Mouse (Mus musculus) B cell, adult 2 months (primary cell): ENCODE data around the gene Ctsh.
A peak's percentile ranks its signal among the peaks of the same experiment; 100 is the strongest.
"Not testable (repeated sequence)": the region's sequence is repeated elsewhere in the genome, so short reads cannot be mapped to it uniquely, and the experiment has no call there.

Experiments
- DNase-seq, 2 experiments: peaks; one replicate each; pipeline ENCODE4 v3.0.0; 2022

Gene Ctsh

GRCm38 (mm10) chr9:90053852-90054251 lies at the start of gene Ctsh:
Ctsh (plus strand) TSS chr9:90054152.
- DNase-seq = no peak

- DNase-seq = no peak
Observed at GRCm38 (mm10) chr9:90006432-90006831, 47.5 kb upstream of the Ctsh start.

- DNase-seq = no peak
Observed at GRCm38 (mm10) chr9:90007094-90007493, 46.9 kb upstream of the Ctsh start.

GRCm38 (mm10) chr9:90008138-90008537 lies 45.8 kb upstream of the Ctsh start:
- DNase-seq = no peak

DNA sequence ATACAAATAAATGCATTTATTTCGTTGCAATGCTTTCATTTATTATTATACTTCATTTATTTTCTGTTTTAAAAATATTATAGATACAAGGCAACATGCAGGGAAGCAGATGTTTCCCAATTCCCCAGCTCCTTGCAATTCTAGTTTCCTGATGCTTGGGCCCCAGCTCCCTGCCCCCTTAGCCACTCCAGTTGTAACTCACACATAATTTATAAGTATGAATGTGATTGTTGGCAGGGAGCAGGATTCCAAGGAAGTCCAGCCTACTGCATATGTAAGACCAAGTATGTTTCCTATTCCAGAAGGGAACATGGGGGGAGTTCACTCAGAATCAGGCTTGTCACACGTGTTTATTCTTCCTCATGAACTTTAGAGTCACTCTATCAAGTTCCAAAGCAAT lies 42.1 kb upstream of the Ctsh start:
- DNase-seq = no peak

DNA sequence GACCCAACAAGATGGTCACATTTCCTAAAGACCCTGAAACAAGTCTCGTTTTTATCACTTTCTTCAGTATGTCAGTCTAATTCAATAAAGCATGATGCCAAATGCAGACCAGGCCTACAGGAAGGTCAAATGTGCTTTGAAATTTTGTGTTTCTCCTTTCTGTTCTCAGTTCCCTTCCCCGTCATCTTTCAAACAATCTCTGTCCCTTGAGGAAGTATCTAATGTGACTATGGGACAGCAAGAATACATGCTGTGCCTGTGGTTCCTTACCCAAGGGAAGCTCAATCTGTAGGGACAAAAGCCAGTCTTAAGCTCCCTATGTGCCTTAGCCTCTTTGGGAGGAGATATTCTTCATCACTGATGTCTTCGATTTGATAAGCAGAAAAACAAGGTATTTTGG lies 39.3 kb upstream of the Ctsh start:
- DNase-seq = no peak

DNA sequence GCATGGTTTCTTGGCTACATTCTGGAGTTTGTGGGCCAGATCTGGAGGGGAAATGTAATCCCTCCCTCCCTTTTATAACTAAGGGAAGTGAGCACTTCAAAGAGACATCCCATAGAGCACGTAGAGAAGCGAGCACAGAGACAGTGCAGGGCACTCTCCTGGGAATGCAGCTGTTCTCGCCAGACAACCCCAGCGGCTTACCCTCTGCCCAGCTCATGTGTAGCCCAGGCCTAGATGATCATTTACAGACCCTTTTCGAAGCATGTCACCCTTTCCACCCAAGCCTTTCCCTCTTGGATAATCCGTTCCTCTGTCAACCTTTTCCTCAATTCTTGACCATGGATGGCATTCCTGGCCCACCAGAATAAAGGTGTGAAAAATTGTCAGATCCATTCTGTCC lies 37.7 kb upstream of the Ctsh start:
- no peak for DNase-seq

DNA sequence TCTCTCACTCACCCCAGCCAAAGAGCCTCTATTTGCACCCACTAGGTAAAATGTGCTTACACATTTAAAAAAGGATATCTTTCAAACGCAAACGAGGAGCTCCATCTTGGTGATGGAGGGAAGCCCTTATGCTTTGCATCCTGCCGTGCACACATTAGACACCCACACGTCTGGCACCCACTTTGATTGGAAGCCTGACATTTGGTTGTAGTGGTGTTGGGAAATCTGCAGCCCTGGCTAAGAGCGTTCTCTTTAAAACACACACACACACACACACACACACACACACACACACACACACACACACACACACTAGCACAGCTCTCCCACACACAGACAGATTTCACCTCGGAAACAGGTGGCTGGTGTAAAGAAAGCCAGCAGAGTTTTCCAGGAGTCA lies 33.1 kb upstream of the Ctsh start:
- no peak for DNase-seq

- peak; percentile 48 to 61 for DNase-seq
Observed at GRCm38 (mm10) chr9:90021442-90021841, 32.5 kb upstream of the Ctsh start.

GRCm38 (mm10) chr9:90027709-90028108 lies 26.2 kb upstream of the Ctsh start:
- DNase-seq = peak; percentile 48 to 55

- no peak for DNase-seq
Observed at GRCm38 (mm10) chr9:90033922-90034321, 20.0 kb upstream of the Ctsh start.

DNA sequence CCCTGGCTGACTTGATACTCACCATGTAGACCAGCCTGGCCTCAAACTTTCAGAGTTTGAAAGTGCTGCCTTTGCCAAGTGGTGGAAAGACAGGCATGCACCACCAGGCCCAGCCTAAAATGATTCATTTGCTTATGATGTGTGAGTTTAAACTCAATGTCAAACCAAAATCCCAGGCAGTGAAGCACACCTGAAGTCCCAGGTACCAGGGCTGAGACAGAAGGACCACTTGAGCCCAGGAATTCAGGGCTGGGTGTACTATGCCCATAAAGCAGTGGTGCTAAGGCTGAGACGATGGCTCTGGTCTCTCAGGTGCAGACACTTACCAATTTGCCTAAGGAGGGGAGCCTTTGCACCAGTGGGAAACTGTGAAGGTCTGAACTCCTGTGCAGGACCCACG lies 18.8 kb upstream of the Ctsh start:
- no peak for DNase-seq

GRCm38 (mm10) chr9:90035794-90036193 lies 18.2 kb upstream of the Ctsh start:
- no peak for DNase-seq

- no peak for DNase-seq
Observed at GRCm38 (mm10) chr9:90036313-90036712, 17.6 kb upstream of the Ctsh start.

GRCm38 (mm10) chr9:90038535-90038934 lies 15.4 kb upstream of the Ctsh start:
- DNase-seq = no peak

GRCm38 (mm10) chr9:90040916-90041315 lies 13.0 kb upstream of the Ctsh start:
- DNase-seq = no peak

DNA sequence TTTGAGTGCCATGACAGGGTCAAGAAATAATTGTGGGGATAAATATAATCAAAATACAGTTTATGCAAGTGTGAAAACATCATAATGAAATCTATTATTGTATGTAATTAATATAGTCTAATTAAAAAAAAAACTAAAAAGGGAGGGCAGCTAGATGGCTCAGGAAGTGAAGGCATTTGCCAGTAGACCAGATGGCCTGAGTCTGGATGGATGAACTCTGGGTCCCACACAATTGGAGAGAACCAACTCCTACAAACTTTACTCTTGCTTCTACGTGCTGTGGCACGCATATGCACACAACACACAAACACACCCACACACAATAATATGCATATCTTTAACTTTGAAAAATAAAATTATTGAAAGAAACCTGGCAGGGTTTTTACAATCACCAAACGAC lies 12.4 kb upstream of the Ctsh start:
- DNase-seq = no peak

DNA sequence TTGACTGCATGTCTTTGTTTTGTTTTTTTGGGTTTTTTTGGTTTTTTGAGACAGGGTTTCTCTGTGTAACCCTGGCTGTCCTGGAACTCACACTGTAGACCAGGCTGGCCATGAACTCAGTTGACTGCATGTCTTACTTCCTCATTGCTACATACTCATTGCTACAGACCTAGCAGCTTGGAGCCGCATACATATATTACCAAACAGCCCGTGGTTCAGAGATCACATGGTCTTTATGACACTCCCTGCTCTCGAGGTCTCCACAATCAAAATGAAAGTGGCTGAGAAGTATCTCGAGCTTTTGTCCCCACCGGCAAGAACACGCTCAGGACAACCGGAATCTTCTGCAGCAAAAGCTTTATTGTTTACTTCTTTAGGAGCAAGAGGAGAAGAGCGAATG lies 11.0 kb upstream of the Ctsh start:
- not testable (repeated sequence) for DNase-seq

DNA sequence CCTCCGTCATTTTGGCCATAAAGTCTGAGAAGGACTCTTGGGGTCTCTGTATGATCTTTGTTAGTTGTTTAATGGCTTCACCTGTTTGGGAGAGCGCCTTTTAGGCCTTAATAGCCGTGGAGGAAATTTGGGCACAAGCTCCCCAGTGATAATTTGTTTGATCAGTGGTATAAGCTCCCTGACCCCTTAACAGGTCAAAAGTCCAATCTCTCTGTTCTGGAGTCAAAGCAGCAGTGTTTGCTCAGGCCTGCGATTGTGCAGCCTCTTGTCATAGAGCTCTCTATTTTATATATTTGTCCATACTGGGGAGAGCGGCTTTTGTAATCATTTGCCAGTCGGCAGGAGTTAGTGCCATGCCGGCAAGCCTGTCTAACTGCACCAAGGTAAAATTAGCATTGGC lies 8.8 kb upstream of the Ctsh start:
- no peak for DNase-seq

DNA sequence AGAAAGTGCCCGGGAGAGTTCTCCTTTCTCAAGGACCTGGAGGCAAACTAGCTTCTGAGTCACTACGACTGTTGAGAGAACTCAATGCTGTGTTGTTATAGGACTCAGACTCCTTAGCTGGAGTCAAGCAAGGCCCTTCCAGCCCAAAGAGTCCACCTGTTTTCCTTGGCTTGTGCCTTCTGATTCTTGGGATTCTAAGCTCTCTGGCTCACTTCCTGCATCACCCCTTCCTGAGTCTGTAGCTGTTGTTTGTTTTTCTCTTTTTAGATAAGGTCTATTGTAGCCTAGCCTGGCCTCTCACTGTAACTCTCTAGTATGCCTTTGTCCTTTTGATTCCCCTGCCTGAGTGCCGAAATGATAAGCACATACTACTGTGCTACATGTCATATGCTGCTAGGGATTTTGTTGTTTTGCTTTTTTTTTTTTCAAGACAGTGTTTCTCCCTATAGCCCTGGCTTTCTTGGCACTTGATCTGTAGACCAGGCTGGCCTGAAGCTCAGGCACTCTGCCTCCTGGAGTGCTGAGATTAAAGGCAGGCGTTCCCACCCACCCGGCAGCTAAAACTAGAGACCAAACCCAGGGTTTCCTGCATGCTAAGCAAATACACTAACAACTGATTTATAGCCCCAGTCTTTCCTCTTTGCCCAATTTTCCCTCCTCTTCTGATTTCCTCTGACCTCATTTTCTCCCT lies 5.9 kb upstream of the Ctsh start:
- DNase-seq = no peak

GRCm38 (mm10) chr9:90054371-90055145 lies 606 bp downstream of the Ctsh start:
- DNase-seq = peak; percentile 81 to 82

- DNase-seq = no peak
Observed at GRCm38 (mm10) chr9:90055409-90055808, 1.5 kb downstream of the Ctsh start.

DNA sequence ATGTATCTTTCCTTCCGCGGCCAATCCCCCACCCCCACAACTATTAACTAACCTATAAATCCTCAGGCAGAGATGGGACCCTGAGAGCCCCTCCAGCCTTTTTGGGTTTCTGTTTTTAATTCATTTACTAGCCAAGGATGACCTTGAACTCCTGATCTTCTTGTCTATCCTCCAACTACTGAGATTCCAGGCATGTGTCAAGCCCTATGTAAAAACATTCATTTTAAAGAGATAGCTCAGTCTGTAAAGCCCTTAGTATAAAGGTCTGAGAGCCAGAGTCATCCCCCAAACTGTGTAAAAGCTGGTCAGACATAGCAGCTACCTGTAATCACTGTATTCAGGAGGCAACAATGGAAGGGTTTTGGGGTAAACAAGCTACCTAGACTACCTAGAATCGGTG lies 2.0 kb downstream of the Ctsh start:
- DNase-seq = no peak

- no peak for DNase-seq
Observed at GRCm38 (mm10) chr9:90056716-90057115, 2.8 kb downstream of the Ctsh start.
